Mouse (Mus musculus) E14TG2a.4 (cell line): ENCODE data around the gene Atg4c.

ENCODE experiments used
- H3K27me3 ChIP-seq: 2 replicates; pipeline ENCODE4 v1.6.1; 2014; ENCODE audit warnings: low read length, control low read depth; ENCODE audit not compliant: insufficient read depth
- H3K36me3 ChIP-seq: 2 replicates; pipeline ENCODE4 v1.6.1; 2014; ENCODE audit warnings: low read length, control low read depth; ENCODE audit not compliant: insufficient read depth
- H3K4me1 ChIP-seq: replicated peaks from 2 replicates; pipeline ENCODE4 v1.6.1; 2014; ENCODE audit warnings: low read depth, low read length, control low read depth
- H3K4me3 ChIP-seq: replicated peaks from 2 replicates; pipeline ENCODE4 v1.5.1; 2014; ENCODE audit warnings: mild to moderate bottlenecking, low read length
- H3K9me3 ChIP-seq: 2 replicates; pipeline ENCODE4 v1.6.1; 2014; ENCODE audit warnings: low read length, control low read depth
- CTCF ChIP-seq: conservative IDR thresholded peaks from 2 replicates; pipeline ENCODE4 v1.5.1; 2014; ENCODE audit warnings: low read length
- NANOG ChIP-seq: IDR thresholded peaks from 2 replicates; pipeline ENCODE4 v1.6.1; 2014; ENCODE audit warnings: borderline replicate concordance, low read length, mixed read lengths
- POU5F1 ChIP-seq: IDR thresholded peaks from 2 replicates; pipeline ENCODE4 v1.6.1; 2014; ENCODE audit warnings: low read length, borderline replicate concordance

The Atg4c gene

GRCm38 (mm10) chr4:99163001-99163400 lies 30.7 kb upstream of the Atg4c start:
- Histone ChIP-seq H3K4me1 (peaks cover 35% of the 10 kb centered on the region), H3K9me3 (no peaks in the 10 kb centered on the region), H3K36me3 (no peaks in the 10 kb centered on the region), H3K4me3 (no peak overlapping the region), H3K27me3 (peaks cover 58% of the 10 kb centered on the region)
- no peak for TF ChIP-seq NANOG
- TF ChIP-seq POU5F1, result no peak
- TF ChIP-seq CTCF, result no peak

DNA sequence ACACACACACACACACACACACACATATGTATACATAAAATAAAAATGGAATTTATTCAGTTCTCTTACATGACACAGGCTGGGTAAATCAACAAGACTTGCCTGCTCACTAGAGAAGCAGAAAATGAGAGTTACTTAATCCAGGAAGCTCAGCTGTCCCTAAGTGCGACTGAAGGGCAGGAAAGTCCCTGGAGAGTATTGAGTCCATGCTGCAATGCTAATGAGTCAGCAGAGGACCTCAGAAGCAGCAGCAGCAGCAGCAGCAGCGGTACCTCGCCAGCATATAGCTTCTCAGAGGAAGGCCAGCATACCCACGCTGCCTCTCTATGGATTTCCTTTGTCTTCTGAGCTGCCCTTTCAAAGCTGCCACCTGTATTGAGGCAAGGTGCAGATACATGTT lies 30.2 kb upstream of the Atg4c start:
- peaks cover 35% of the 10 kb centered on the region for H3K4me1 ChIP-seq
- H3K27me3 ChIP-seq, result peaks cover 56% of the 10 kb centered on the region
- H3K4me3 ChIP-seq, result no peak overlapping the region

DNA sequence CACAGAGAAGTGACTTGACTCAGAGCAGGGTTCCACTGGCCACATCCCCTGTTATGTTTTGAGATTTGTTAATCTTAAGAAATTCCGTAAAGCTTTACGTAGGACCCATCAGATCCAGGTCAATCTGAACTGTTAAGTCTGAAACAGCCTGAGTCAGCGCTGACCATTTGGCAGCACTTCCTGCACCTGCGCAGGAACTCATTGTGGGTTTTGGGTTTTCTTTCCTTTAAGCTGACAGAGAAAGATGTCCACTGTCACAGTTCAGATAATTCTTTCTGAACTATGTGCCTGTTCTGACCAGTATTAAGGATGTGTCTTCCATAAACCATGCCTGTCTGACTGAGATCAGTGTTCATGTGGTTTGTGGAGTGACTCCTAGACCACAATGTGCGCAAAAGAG lies 24.9 kb upstream of the Atg4c start:
- Histone ChIP-seq H3K36me3 (no peaks in the 10 kb centered on the region), H3K9me3 (no peaks in the 10 kb centered on the region), H3K4me3 (no peak overlapping the region), H3K27me3 (peaks cover 29% of the 10 kb centered on the region), H3K4me1 (peaks cover 3% of the 10 kb centered on the region; the same call in 1 of the 2 replicates)
- TF ChIP-seq POU5F1 (no peak), NANOG (no peak), CTCF (no peak)

More for the DNA sequence above, 30.2 kb upstream of the Atg4c start:
- Histone ChIP-seq H3K9me3 (no peaks in the 10 kb centered on the region), H3K36me3 (no peaks in the 10 kb centered on the region)
- TF ChIP-seq POU5F1, result no peak
- TF ChIP-seq CTCF, result no peak
- TF ChIP-seq NANOG, result no peak

DNA sequence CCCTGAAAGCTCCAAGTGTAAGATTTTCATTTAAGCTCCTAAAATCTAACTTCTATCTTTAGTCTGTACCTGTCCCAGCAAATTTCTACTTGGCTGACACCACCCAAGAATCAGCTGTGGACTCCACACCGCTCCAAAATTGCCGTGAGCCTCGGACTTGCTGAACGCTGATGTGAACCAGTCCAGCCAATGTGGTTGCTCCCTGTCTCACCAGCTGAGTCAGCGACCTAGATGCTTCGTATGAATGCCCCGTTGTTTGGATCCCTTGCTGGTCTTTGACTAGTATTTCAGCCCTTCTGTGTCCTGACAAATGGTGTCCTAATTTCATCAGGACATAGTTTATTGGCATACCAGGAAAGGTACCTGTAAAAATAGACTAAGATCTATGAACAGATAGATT lies 19.5 kb upstream of the Atg4c start:
- no peaks in the 10 kb centered on the region for H3K4me1 ChIP-seq
- peaks cover 8% of the 10 kb centered on the region; the same call in 1 of the 2 replicates for H3K27me3 ChIP-seq
- TF ChIP-seq NANOG (no peak), POU5F1 (no peak), CTCF (no peak)
- no peaks in the 10 kb centered on the region for H3K9me3 ChIP-seq
- no peaks in the 10 kb centered on the region for H3K36me3 ChIP-seq
- H3K4me3 ChIP-seq, result no peak overlapping the region

DNA sequence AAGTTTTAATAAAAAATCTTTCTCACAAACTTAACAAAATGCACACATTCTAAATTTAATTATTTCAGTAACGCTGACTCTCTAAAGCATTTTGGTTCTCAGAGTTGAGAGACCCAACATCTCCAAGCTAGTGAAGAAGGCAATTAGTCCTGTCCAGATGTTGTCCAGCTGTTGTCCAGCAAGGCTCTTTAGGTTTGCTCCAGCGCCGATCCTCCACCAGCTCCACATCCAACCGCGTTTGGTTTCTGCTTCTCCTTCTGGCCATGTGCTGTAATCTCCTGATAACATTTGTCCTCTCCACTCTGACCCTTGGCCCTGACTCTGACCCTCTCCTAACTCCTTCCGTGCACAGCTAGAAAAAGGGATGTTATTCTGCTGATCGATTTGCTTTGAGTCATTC lies 16.9 kb upstream of the Atg4c start:
- Histone ChIP-seq H3K27me3 (peaks cover 2% of the 10 kb centered on the region; the same call in 1 of the 2 replicates), H3K36me3 (no peaks in the 10 kb centered on the region), H3K4me1 (peaks cover 10% of the 10 kb centered on the region), H3K4me3 (no peak overlapping the region), H3K9me3 (no peaks in the 10 kb centered on the region)
- TF ChIP-seq NANOG, result no peak
- TF ChIP-seq CTCF, result no peak
- TF ChIP-seq POU5F1, result no peak

- no peaks in the 10 kb centered on the region for H3K9me3 ChIP-seq
Observed at GRCm38 (mm10) chr4:99177255-99177654, 16.5 kb upstream of the Atg4c start.

GRCm38 (mm10) chr4:99178851-99179250 lies 14.9 kb upstream of the Atg4c start:
- Histone ChIP-seq H3K27me3 (peaks cover 2% of the 10 kb centered on the region; the same call in 1 of the 2 replicates), H3K4me1 (peaks cover 10% of the 10 kb centered on the region), H3K36me3 (no peaks in the 10 kb centered on the region), H3K4me3 (no peak overlapping the region), H3K9me3 (no peaks in the 10 kb centered on the region)
- no peak for TF ChIP-seq NANOG
- TF ChIP-seq CTCF, result no peak
- no peak for TF ChIP-seq POU5F1

More at GRCm38 (mm10) chr4:99177255-99177654, 16.5 kb upstream of the Atg4c start:
- Histone ChIP-seq H3K4me3 (no peak overlapping the region), H3K4me1 (peaks cover 10% of the 10 kb centered on the region), H3K27me3 (peaks cover 2% of the 10 kb centered on the region; the same call in 1 of the 2 replicates), H3K36me3 (no peaks in the 10 kb centered on the region)
- TF ChIP-seq POU5F1 (no peak), CTCF (no peak), NANOG (no peak)

- H3K4me1 ChIP-seq, result peaks cover 10% of the 10 kb centered on the region
- H3K9me3 ChIP-seq, result no peaks in the 10 kb centered on the region
- H3K4me3 ChIP-seq, result no peak overlapping the region
- H3K27me3 ChIP-seq, result peaks cover 2% of the 10 kb centered on the region; the same call in 1 of the 2 replicates
- H3K36me3 ChIP-seq, result no peaks in the 10 kb centered on the region
- TF ChIP-seq CTCF, result no peak
- TF ChIP-seq NANOG, result no peak
- TF ChIP-seq POU5F1, result no peak
Observed at GRCm38 (mm10) chr4:99179446-99180120, 14.2 kb upstream of the Atg4c start.
